Comparison of ENCODE assay signal across 27 mouse cellular contexts in the genomic region with DNA sequence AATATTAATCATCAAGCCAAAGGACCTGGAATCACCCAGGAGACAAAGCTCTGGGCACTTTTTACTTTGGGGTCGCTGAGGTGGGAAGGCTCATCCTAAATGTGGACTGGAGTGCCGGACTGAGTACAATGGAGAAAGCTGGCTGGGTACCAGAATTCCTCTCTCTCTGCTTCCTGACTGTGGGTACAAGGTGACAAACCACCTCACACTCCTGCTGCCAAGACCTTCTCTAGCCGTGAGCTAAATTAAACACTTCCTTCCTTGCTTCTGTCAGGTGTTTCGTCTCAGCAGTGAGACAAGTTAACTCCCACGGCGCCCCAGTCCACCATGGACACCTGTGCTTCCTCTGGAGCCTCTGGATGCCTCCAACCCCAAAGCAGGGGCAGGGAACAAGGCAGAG.
DNase-seq lines count a peak whose midpoint lies in the region; ATAC-seq and TF ChIP-seq lines count a peak whose summit lies in the region.
"Had no signal": no experiment of that assay in that cellular context is flagged by ENCODE, and none has a peak within 500 bp of the region (broad histone marks: within the 10 kb centered on the region; RNA-seq: fewer than 3 reads in every experiment).

No protein-coding gene starts in this region.

- intact Hi-C loops in left cerebral cortex, adult 2 months (cut with DNase I) = loop anchor here (2.0 kb wide), 2 partner anchors 77 to 103 kb away; no protein-coding TSS in a partner anchor
- intact Hi-C loops in left cerebral cortex, postnatal 10 days (cut with DNase I) = no loop called here

- peak overlapping the region; percentile 69 for H3K27ac ChIP-seq in left cerebral cortex, adult 2 months
- no peak overlapping the region for H3K27ac ChIP-seq in liver, embryonic 12.5 days
- H3K27ac ChIP-seq: embryonic facial prominence, embryonic 10.5 days; embryonic facial prominence, embryonic 13.5 days; forebrain, embryonic 12.5 days; heart, adult 2 months; hindbrain, embryonic 12.5 days; hindbrain, embryonic 15.5 days; intestine, embryonic 15.5 days had no signal

- H3K9ac ChIP-seq in liver, embryonic 12.5 days = no peak overlapping the region
- H3K9ac ChIP-seq: embryonic facial prominence, embryonic 13.5 days; forebrain, embryonic 12.5 days; hindbrain, embryonic 12.5 days; hindbrain, embryonic 15.5 days; intestine, embryonic 15.5 days had no signal

- DNase-seq in CD4-positive, CD25-positive, alpha-beta regulatory T cell, adult 2 months (ENCODE audit: low read depth, low spot score) = peak; percentile 8
- DNase-seq in left cerebral cortex, adult 2 months (ENCODE audit: extremely low spot score in 1 of 2, low spot score in 2 of 2) = no peak
- DNase-seq in left cerebral cortex, postnatal 10 days (ENCODE audit: extremely low spot score in 1 of 2, low spot score in 2 of 2) = no peak
- peak; percentile 62 for DNase-seq in brain, adult 2 months (ENCODE audit: low read depth, low spot score)
- peak; percentile 19 for DNase-seq in naive thymus-derived CD4-positive, alpha-beta T cell, adult 2 months (ENCODE audit: low read depth)
- DNase-seq in spleen, adult 18-20 months = no peak
- DNase-seq: adrenal gland, postnatal 14 days; B cell, adult 2 months; cerebellum, adult 11-12 months; cerebellum, adult 8-10 months; cerebellum, postnatal 10 days; embryo, embryonic 11 days; gastrocnemius, postnatal 25 days; heart, adult 2 months had no signal

- H3K4me2 ChIP-seq in liver, embryonic 12.5 days = no peak overlapping the region
- H3K4me2 ChIP-seq: embryonic facial prominence, embryonic 13.5 days; forebrain, embryonic 12.5 days; heart, embryonic 11.5 days; hindbrain, embryonic 12.5 days; hindbrain, embryonic 15.5 days; intestine, embryonic 15.5 days had no signal

- no peaks in the 10 kb centered on the region for H3K4me1 ChIP-seq in liver, embryonic 12.5 days
- H3K4me1 ChIP-seq: embryonic facial prominence, embryonic 10.5 days; forebrain, embryonic 12.5 days; hindbrain, embryonic 12.5 days; hindbrain, embryonic 15.5 days; intestine, embryonic 15.5 days had no signal

- H3K9me3 ChIP-seq in liver, embryonic 12.5 days (replicated peaks) = no peaks in the 10 kb centered on the region
- H3K9me3 ChIP-seq: embryonic facial prominence, embryonic 10.5 days; embryonic facial prominence, embryonic 13.5 days; forebrain, embryonic 12.5 days; G1E; hindbrain, embryonic 12.5 days; hindbrain, embryonic 15.5 days; intestine, embryonic 15.5 days had no signal

- WGBS in liver, embryonic 12.5 days (ENCODE audit: insufficient replicate concordance) = 67% methylated on average over 6 of the region's 6 CpGs

- no peak for ATAC-seq in CD4-positive, CD25-positive, alpha-beta regulatory T cell, adult 4 months
- no peak for ATAC-seq in liver, embryonic 12.5 days
- ATAC-seq: forebrain, embryonic 16.5 days; intestine, embryonic 15.5 days; Patski had no signal

- TF ChIP-seq CTCF in left cerebral cortex, adult 2 months (IDR thresholded peaks at IDR 0.05) = no peak

- H3K27me3 ChIP-seq in liver, embryonic 12.5 days (replicated peaks) = 0 out of 2 replicates have a peak, but pooled peaks cover 6% of the 10 kb centered on the region
- H3K27me3 ChIP-seq: embryonic facial prominence, embryonic 13.5 days; forebrain, embryonic 12.5 days; hindbrain, embryonic 12.5 days; hindbrain, embryonic 15.5 days; intestine, embryonic 15.5 days had no signal

- H3K4me3 ChIP-seq in left cerebral cortex, adult 2 months = no peak overlapping the region
- H3K4me3 ChIP-seq in liver, embryonic 12.5 days = no peak overlapping the region
- H3K4me3 ChIP-seq: embryonic facial prominence, embryonic 10.5 days; embryonic facial prominence, embryonic 13.5 days; erythroblast, embryonic 14.5 days; forebrain, embryonic 12.5 days; heart, adult 2 months; hindbrain, embryonic 12.5 days; hindbrain, embryonic 15.5 days; intestine, embryonic 15.5 days had no signal

- H3K36me3 ChIP-seq in liver, embryonic 12.5 days = no peaks in the 10 kb centered on the region
- H3K36me3 ChIP-seq: G1E; intestine, embryonic 15.5 days had no signal

Comparison
In these comparisons a context has a peak if more than half of its experiments do, and no peak if none do; other contexts are left out.
1. DNase-seq: peak in CD4-positive, CD25-positive, alpha-beta regulatory T cell, adult 2 months (single experiment), brain, adult 2 months (single experiment) and naive thymus-derived CD4-positive, alpha-beta T cell, adult 2 months (single experiment); none in left cerebral cortex, adult 2 months (0 of 2), left cerebral cortex, postnatal 10 days (0 of 2) and spleen, adult 18-20 months (0 of 2).